29 mouse cellular contexts compared by ENCODE assay signal in genomic region chr10:60705134-60705533, GRCm38 (mm10). TPM values are rescaled to one million over a fixed set of nuclear protein-coding genes. Genes with fewer than 3 reads are reported as not detected.
DNase-seq lines count a peak whose midpoint lies in the region; ATAC-seq and TF ChIP-seq lines count a peak whose summit lies in the region.
"Had no signal": no experiment of that assay in that cellular context is flagged by ENCODE, and none has a peak within 500 bp of the region (broad histone marks: within the 10 kb centered on the region; RNA-seq: fewer than 3 reads in every experiment).

No protein-coding gene starts in this region.

- no peak overlapping the region for H3K9ac ChIP-seq in liver, adult 2 months (ENCODE audit: low read depth, low read length)
- H3K9ac ChIP-seq in liver, embryonic 12.5 days: no peak overlapping the region
- H3K9ac ChIP-seq in CH12.LX (ENCODE audit: insufficient read depth, low read depth): no peak overlapping the region
- H3K9ac ChIP-seq: embryonic facial prominence, embryonic 15.5 days; forebrain, embryonic 13.5 days; hindbrain, embryonic 13.5 days; limb, embryonic 15.5 days; liver, embryonic 15.5 days; lung, embryonic 14.5 days; midbrain, embryonic 13.5 days; neural tube, embryonic 13.5 days had no signal

- no peak overlapping the region for H3K4me2 ChIP-seq in liver, embryonic 12.5 days
- peak overlapping the region; percentile 25; the same call in 1 of the 2 replicates for H3K4me2 ChIP-seq in CH12.LX (ENCODE audit: insufficient read depth, low read depth, poor library complexity, severe bottlenecking)
- H3K4me2 ChIP-seq: embryonic facial prominence, embryonic 15.5 days; forebrain, embryonic 13.5 days; heart, embryonic 11.5 days; hindbrain, embryonic 13.5 days; limb, embryonic 15.5 days; liver, embryonic 15.5 days; lung, embryonic 14.5 days; midbrain, embryonic 13.5 days; neural tube, embryonic 13.5 days had no signal

- no peak for TF ChIP-seq EP300 in CH12.LX (IDR thresholded peaks at IDR 0.05; ENCODE audit: low read length)

- 70% methylated on average over 2 of the region's 2 CpGs for WGBS in liver, adult 2 months
- 53% methylated on average over 2 of the region's 2 CpGs for WGBS in liver, embryonic 12.5 days (ENCODE audit: insufficient replicate concordance)

- no peaks in the 10 kb centered on the region for H3K4me1 ChIP-seq in liver, adult 2 months (ENCODE audit: control insufficient read depth, insufficient read depth, low read length)
- no peaks in the 10 kb centered on the region for H3K4me1 ChIP-seq in liver, embryonic 12.5 days
- H3K4me1 ChIP-seq in CH12.LX (ENCODE audit: control insufficient read depth in 1 of 2, insufficient read depth in 2 of 2): peaks cover 16 to 43% of the 10 kb centered on the region in 2 experiments
- H3K4me1 ChIP-seq: embryonic facial prominence, embryonic 10.5 days; embryonic facial prominence, embryonic 15.5 days; forebrain, embryonic 13.5 days; hindbrain, embryonic 13.5 days; limb, embryonic 10.5 days; limb, embryonic 15.5 days; liver, embryonic 15.5 days; midbrain, embryonic 13.5 days; neural tube, embryonic 13.5 days had no signal

- dilution Hi-C loops in CH12.LX (cut with MboI; ENCODE audit: extremely low pct_ligation_motif_present, extremely low pct_unique_long_range_greater_than_20kb, low sequenced_read_pairs): no loop called here

- no peak overlapping the region for H3K27ac ChIP-seq in liver, adult 2 months (replicated peaks; ENCODE audit: insufficient read depth, low read depth, low read length)
- no peak overlapping the region for H3K27ac ChIP-seq in liver, embryonic 12.5 days
- H3K27ac ChIP-seq in CH12.LX (ENCODE audit: insufficient read depth, low read depth): no peak overlapping the region
- H3K27ac ChIP-seq: embryonic facial prominence, embryonic 10.5 days; embryonic facial prominence, embryonic 15.5 days; forebrain, embryonic 13.5 days; hindbrain, embryonic 13.5 days; limb, embryonic 10.5 days; limb, embryonic 15.5 days; liver, embryonic 15.5 days; midbrain, embryonic 13.5 days; neural tube, embryonic 13.5 days had no signal

- no peak for TF ChIP-seq CTCF in liver, adult 2 months (IDR thresholded peaks at IDR 0.05; ENCODE audit: low read depth, low read length)
- TF ChIP-seq CTCF in CH12.LX (conservative IDR thresholded peaks at IDR 0.05 in 1 of 2, IDR thresholded peaks at IDR 0.05 in 1 of 2; ENCODE audit: low read depth in 2 of 2, low read length in 2 of 2): no peak

- H3K36me3 ChIP-seq in liver, adult 2 months (ENCODE audit: control insufficient read depth, insufficient read depth, low read length): no peaks in the 10 kb centered on the region
- no peaks in the 10 kb centered on the region for H3K36me3 ChIP-seq in liver, embryonic 12.5 days
- peaks cover 0 to 8% of the 10 kb centered on the region in 2 experiments for H3K36me3 ChIP-seq in CH12.LX (replicated peaks in 1 of 2; ENCODE audit: control insufficient read depth in 1 of 2, insufficient read depth in 1 of 2, low read length in 1 of 2)
- no peaks in the 10 kb centered on the region for H3K36me3 ChIP-seq in splenic B cell, adult 2 months (ENCODE audit: control insufficient read depth, insufficient read depth, low read length, poor library complexity, severe bottlenecking)
- H3K36me3 ChIP-seq: embryonic facial prominence, embryonic 10.5 days; embryonic facial prominence, embryonic 15.5 days; hindbrain, embryonic 13.5 days; limb, embryonic 10.5 days; limb, embryonic 15.5 days; liver, embryonic 15.5 days; midbrain, embryonic 13.5 days; neural tube, embryonic 13.5 days had no signal

- no peaks in the 10 kb centered on the region for H3K27me3 ChIP-seq in liver, adult 2 months (ENCODE audit: control insufficient read depth, insufficient read depth, low read length)
- H3K27me3 ChIP-seq in liver, embryonic 12.5 days (replicated peaks): no peaks in the 10 kb centered on the region
- H3K27me3 ChIP-seq in CH12.LX (replicated peaks): no peaks in the 10 kb centered on the region
- H3K27me3 ChIP-seq in splenic B cell, adult 2 months (ENCODE audit: control insufficient read depth, insufficient read depth, low read length, poor library complexity, severe bottlenecking): no peaks in the 10 kb centered on the region
- H3K27me3 ChIP-seq: embryonic facial prominence, embryonic 15.5 days; forebrain, embryonic 13.5 days; limb, embryonic 15.5 days; liver, embryonic 15.5 days; neural tube, embryonic 13.5 days had no signal

- H3K4me3 ChIP-seq in liver, adult 2 months (ENCODE audit: insufficient read depth, low read depth, low read length): no peak overlapping the region
- no peak overlapping the region for H3K4me3 ChIP-seq in liver, embryonic 12.5 days
- H3K4me3 ChIP-seq in CH12.LX (replicated peaks in 1 of 3; ENCODE audit: low read depth in 2 of 3, low read length in 2 of 3, poor library complexity in 1 of 3): no peak overlapping the region
- H3K4me3 ChIP-seq: embryonic facial prominence, embryonic 10.5 days; embryonic facial prominence, embryonic 15.5 days; forebrain, embryonic 13.5 days; hindbrain, embryonic 13.5 days; limb, embryonic 10.5 days; limb, embryonic 15.5 days; liver, embryonic 15.5 days; midbrain, embryonic 13.5 days; neural tube, embryonic 13.5 days had no signal

- H3K9me3 ChIP-seq in liver, embryonic 12.5 days (replicated peaks): no peaks in the 10 kb centered on the region
- H3K9me3 ChIP-seq in CH12.LX (replicated peaks; ENCODE audit: low read length): no peaks in the 10 kb centered on the region
- H3K9me3 ChIP-seq: embryonic facial prominence, embryonic 10.5 days; embryonic facial prominence, embryonic 15.5 days; forebrain, embryonic 13.5 days; hindbrain, embryonic 13.5 days; limb, embryonic 10.5 days; limb, embryonic 15.5 days; liver, embryonic 15.5 days; midbrain, embryonic 13.5 days; neural tube, embryonic 13.5 days had no signal

- TF ChIP-seq RAD21 in CH12.LX (IDR thresholded peaks at IDR 0.05; ENCODE audit: low read depth, low read length): no peak

- H3K79me2 ChIP-seq in liver, adult 2 months (ENCODE audit: control insufficient read depth, insufficient read depth, low read length): no peaks in the 10 kb centered on the region
- no peaks in the 10 kb centered on the region for H3K79me2 ChIP-seq in CH12.LX (replicated peaks; ENCODE audit: control insufficient read depth, extremely low read depth, insufficient read depth, poor library complexity, severe bottlenecking)

- no peak for TF ChIP-seq POLR2A in liver, adult 2 months (IDR thresholded peaks at IDR 0.05; ENCODE audit: extremely low read depth, insufficient read depth, low read length)
- TF ChIP-seq POLR2A in CH12.LX (IDR thresholded peaks at IDR 0.05; ENCODE audit: low read depth, low read length): no peak

- no peak for ATAC-seq in liver, embryonic 12.5 days
- peak; percentile 52 for ATAC-seq in granulocyte monocyte progenitor cell, adult 5-6 weeks (replicated peaks; ENCODE audit: poor library complexity, severe bottlenecking)
- ATAC-seq: activated CD4-positive, CD25-positive, alpha-beta regulatory T cell, adult 4 months; forebrain, embryonic 13.5 days; intestine, embryonic 16.5 days; midbrain, embryonic 13.5 days had no signal

- peak; percentile 14 for DNase-seq in liver, adult 2 months (ENCODE audit: extremely low read depth, low read depth, low spot score)
- DNase-seq in CH12.LX (ENCODE audit: extremely low read depth): peak; percentile 44
- peak; percentile 85 for DNase-seq in splenic B cell, adult 2 months (ENCODE audit: low read depth, low spot score)
- no peak for DNase-seq in adrenal gland, postnatal 10 days
- DNase-seq in lung, postnatal 14 days: no peak
- DNase-seq: adrenal gland, adult 2 months; cerebellum, adult 2 months; cerebellum, postnatal 14 days; gastrocnemius, postnatal 25 days; heart, adult 18-20 months; heart, postnatal 4 days; kidney, adult 9 months; kidney, postnatal 10 days; lung, embryonic 14.5 days had no signal

- in situ Hi-C loops in CH12.LX (cut with MboI; ENCODE audit: low pct_ligation_motif_present, low pct_unique_long_range_greater_than_20kb, low sequenced_read_pairs): no loop called here

TF ChIP-seq in CH12.LX, 34 proteins besides CTCF, POLR2A, EP300 and RAD21:
- no peak for TF ChIP-seq UBTF (IDR thresholded peaks at IDR 0.05; ENCODE audit: low read depth, low read length)
- TF ChIP-seq ZMIZ1 (IDR thresholded peaks at IDR 0.05; ENCODE audit: low read depth, low read length): no peak
- TF ChIP-seq MAZ (IDR thresholded peaks at IDR 0.05; ENCODE audit: low read depth, low read length): no peak
- TF ChIP-seq ZNF384 (IDR thresholded peaks at IDR 0.05; ENCODE audit: low read depth, low read length): peak; percentile 56; the same call in 1 of the 2 replicates
- TF ChIP-seq PAX5 (IDR thresholded peaks at IDR 0.05; ENCODE audit: low read length): no peak

RNA-seq across cellular contexts. Expression of gene Cdh23, which starts 8.8 kb away (rescaled TPM):
- total RNA-seq in liver, adult 2 months (2014; rRNA removed): not detected in 2 replicates
- polyA plus RNA-seq in liver, adult 2 months (2012; rRNA removed): not detected in 2 replicates
- polyA plus RNA-seq in liver, embryonic 12.5 days (2016; fragmentation: Nextera tagmentation; extraction: Ambion mirVana): 0.19 and 0.23 TPM in 2 replicates
- total RNA-seq in CH12.LX (2012; rRNA removed): 0.30 and 0.34 TPM in 2 replicates
- 0.04 and 0.20 TPM in 2 replicates for total RNA-seq in CH12.LX (2014; rRNA removed)
- 0.73 and 0.75 TPM in 2 replicates for polyA plus RNA-seq in CH12.LX (2012; ENCODE audit: insufficient read length, low read depth)
- total RNA-seq in granulocyte monocyte progenitor cell, adult 5-6 weeks (2014; fragmentation: Nextera tagmentation): 0.81 TPM in 1 of 2 replicates, not detected in the other
- 0.13 TPM in 1 of 2 replicates, not detected in the other for total RNA-seq in granulocyte monocyte progenitor cell, adult 5-6 weeks (2017)
- 1 to 10 TPM; 2.5 to 7.2 TPM for total RNA-seq in adrenal gland, postnatal 10 days (2021)
- total RNA-seq: megakaryocyte-erythroid progenitor cell, adult 5-6 weeks had no signal

RNA-seq across cellular contexts. Expression of gene Slc29a3, which starts 47.5 kb away (rescaled TPM):
- total RNA-seq in liver, adult 2 months (2014; rRNA removed): 1.8 and 2.1 TPM in 2 replicates
- 2.5 and 2.8 TPM in 2 replicates for polyA plus RNA-seq in liver, adult 2 months (2012; rRNA removed)
- polyA plus RNA-seq in liver, embryonic 12.5 days (2016; fragmentation: Nextera tagmentation; extraction: Ambion mirVana): 3.6 and 4.2 TPM in 2 replicates
- 5.9 and 6.7 TPM in 2 replicates for total RNA-seq in CH12.LX (2012; rRNA removed)
- 3.3 and 4.1 TPM in 2 replicates for total RNA-seq in CH12.LX (2014; rRNA removed)
- 13.3 and 19.1 TPM in 2 replicates for polyA plus RNA-seq in CH12.LX (2012; ENCODE audit: insufficient read length, low read depth)
- total RNA-seq in granulocyte monocyte progenitor cell, adult 5-6 weeks (2014; fragmentation: Nextera tagmentation): 42.0 and 51.0 TPM in 2 replicates
- total RNA-seq in granulocyte monocyte progenitor cell, adult 5-6 weeks (2017): 12.5 and 15.2 TPM in 2 replicates
- 10 to 100 TPM; 13.5 to 18.0 TPM for total RNA-seq in adrenal gland, postnatal 10 days (2021)

Comparison
In these comparisons a context has a peak if more than half of its experiments do, and no peak if none do; other contexts are left out.
1. DNase-seq: peak in liver, adult 2 months (single experiment), CH12.LX (single experiment) and splenic B cell, adult 2 months (single experiment); none in adrenal gland, postnatal 10 days (single experiment) and lung, postnatal 14 days (single experiment).